Mouse (Mus musculus) liver, adult 2 months (tissue): ENCODE data around the gene Stk4.

Source experiments
- CTCF ChIP-seq: fragments of 200-500 bp; IDR thresholded peaks from 2 replicates; pipeline ENCODE4 v1.5.1; 2011; ENCODE audit warnings: low read depth, low read length, control low read depth
- POLR2A ChIP-seq: fragments of 200-500 bp; IDR thresholded peaks from 2 replicates; pipeline ENCODE4 v1.6.1; 2011; ENCODE audit warnings: low read length, control low read depth; ENCODE audit not compliant: insufficient read depth; ENCODE audit errors: extremely low read depth

DNA sequence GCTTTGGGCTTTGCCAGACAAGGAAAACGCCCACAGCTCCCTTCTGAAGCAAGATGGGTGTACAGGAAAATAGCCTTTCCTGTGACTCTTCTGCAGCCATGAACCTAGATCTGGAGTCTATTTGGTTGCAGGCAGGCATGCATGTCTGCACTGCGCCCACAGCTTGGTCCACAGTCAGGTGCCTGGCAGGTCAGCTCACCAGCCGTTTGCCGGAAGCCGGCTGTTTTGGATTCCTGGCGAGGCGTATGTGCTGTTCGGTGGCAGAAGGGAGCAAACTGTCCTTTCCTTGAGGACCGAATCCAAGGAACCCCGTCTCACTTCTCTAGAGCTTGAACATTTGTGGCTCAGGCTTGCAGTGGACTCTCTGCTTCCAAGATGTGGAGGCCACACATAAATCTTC, 83.9 kb downstream of the Stk4 start:
- no peak for TF ChIP-seq CTCF
- no peak for TF ChIP-seq POLR2A
